Mouse (Mus musculus) CH12.LX (cell line): ENCODE results near the gene Ccar1. TPM values are rescaled to one million over a fixed set of nuclear protein-coding genes. Genes with fewer than 3 reads are reported as not detected.

Source experiments
- DNase-seq: peaks from one replicate; pipeline ENCODE4 v3.0.0-alpha.2; 2013; ENCODE audit errors: extremely low read depth
- H3K27ac ChIP-seq: 2 replicates; pipeline ENCODE4 v1.5.1; 2012; ENCODE audit warnings: low read depth, mild to moderate bottlenecking, control low read depth, moderate library complexity; ENCODE audit not compliant: insufficient read depth
- H3K27me3 ChIP-seq: replicated peaks from 2 replicates; pipeline ENCODE3; 2012; ENCODE audit warnings: inconsistent platforms
- H3K36me3 ChIP-seq, 2 experiments: replicated peaks in 1 of 2; 2 replicates each; pipeline versions ENCODE3 to v1.6.1; 2012; ENCODE audit warnings: inconsistent platforms in 1 of 2, low read length in 1 of 2, mild to moderate bottlenecking in 1 of 2, mixed read lengths in 1 of 2, moderate library complexity in 1 of 2; ENCODE audit not compliant: control insufficient read depth in 1 of 2, insufficient read depth in 1 of 2
- H3K4me1 ChIP-seq, 2 experiments: 2 replicates each; pipeline ENCODE4 v1.6.1; 2012; ENCODE audit warnings: inconsistent platforms in 1 of 2, moderate library complexity in 1 of 2; ENCODE audit not compliant: insufficient read depth in 2 of 2, control insufficient read depth in 1 of 2
- H3K4me2 ChIP-seq: 2 replicates; pipeline ENCODE4 v1.6.1; 2012; ENCODE audit warnings: low read depth, mild to moderate bottlenecking, control low read depth; ENCODE audit not compliant: poor library complexity, insufficient read depth, severe bottlenecking
- H3K4me3 ChIP-seq, 3 experiments: fragments of 150-350 bp in 1 of 3; sonication (generic) in 1 of 3; replicated peaks in 1 of 3; 2 replicates each; pipeline versions ENCODE3 to v1.5.1; 2011 to 2012; ENCODE audit warnings: low read depth in 2 of 3, low read length in 2 of 3, mild to moderate bottlenecking in 2 of 3, moderate library complexity in 2 of 3, control low read depth in 1 of 3, improper control_type of control experiment in 1 of 3, inconsistent platforms in 1 of 3, mixed read lengths in 1 of 3; ENCODE audit not compliant: poor library complexity in 1 of 3
- H3K79me2 ChIP-seq: replicated peaks from 2 replicates; pipeline ENCODE4 v1.6.1; 2012; ENCODE audit warnings: mild to moderate bottlenecking, moderate library complexity; ENCODE audit not compliant: control insufficient read depth, poor library complexity, insufficient read depth, severe bottlenecking; ENCODE audit errors: extremely low read depth
- H3K9ac ChIP-seq: 2 replicates; pipeline ENCODE4 v1.6.1; 2012; ENCODE audit warnings: low read depth, mild to moderate bottlenecking, control low read depth, moderate library complexity; ENCODE audit not compliant: insufficient read depth
- H3K9me3 ChIP-seq: replicated peaks from 2 replicates; pipeline ENCODE3; 2012; ENCODE audit warnings: low read length, inconsistent platforms, mixed read lengths
- BHLHE40 ChIP-seq: IDR thresholded peaks from 2 replicates; pipeline ENCODE4 v1.6.1; 2011; ENCODE audit warnings: mild to moderate bottlenecking, low read depth, low read length, improper control_type of control experiment
- CHD1 ChIP-seq: IDR thresholded peaks from 2 replicates; pipeline ENCODE4 v1.6.1; 2012; ENCODE audit warnings: low read depth, low read length, improper control_type of control experiment, inconsistent platforms
- CHD2 ChIP-seq: IDR thresholded peaks from 2 replicates; pipeline ENCODE4 v1.6.1; 2011; ENCODE audit warnings: low read length, improper control_type of control experiment
- CTCF ChIP-seq, 2 experiments: IDR thresholded peaks in 1 of 2; conservative IDR thresholded peaks in 1 of 2; 2 replicates each; pipeline ENCODE4 v1.5.1; 2011 to 2012; ENCODE audit warnings: low read depth in 2 of 2, low read length in 2 of 2, improper control_type of control experiment in 1 of 2, inconsistent platforms in 1 of 2, mild to moderate bottlenecking in 1 of 2, moderate library complexity in 1 of 2
- E2F4 ChIP-seq: IDR thresholded peaks from 2 replicates; pipeline ENCODE4 v1.6.1; 2011; ENCODE audit warnings: low read depth, low read length, improper control_type of control experiment; ENCODE audit not compliant: insufficient replicate concordance
- ELF1 ChIP-seq: IDR thresholded peaks from 2 replicates; pipeline ENCODE4 v1.6.1; 2014; ENCODE audit warnings: low read depth, mild to moderate bottlenecking, inconsistent platforms, low read length, improper control_type of control experiment
- EP300 ChIP-seq: IDR thresholded peaks from 2 replicates; pipeline ENCODE4 v1.6.1; 2011; ENCODE audit warnings: low read length, improper control_type of control experiment
- ETS1 ChIP-seq: conservative IDR thresholded peaks from 2 replicates; pipeline ENCODE4 v1.6.1; 2012; ENCODE audit warnings: low read depth, mild to moderate bottlenecking, inconsistent platforms, low read length, improper control_type of control experiment, moderate library complexity
- GABPA ChIP-seq: IDR thresholded peaks from 2 replicates; pipeline ENCODE4 v1.6.1; 2012; ENCODE audit warnings: low read depth, low read length, improper control_type of control experiment, inconsistent platforms; ENCODE audit not compliant: insufficient replicate concordance
- HCFC1 ChIP-seq: IDR thresholded peaks from 2 replicates; pipeline ENCODE4 v1.6.1; 2012; ENCODE audit warnings: low read depth, mild to moderate bottlenecking, inconsistent platforms, low read length, improper control_type of control experiment
- IRF4 ChIP-seq: IDR thresholded peaks from 2 replicates; pipeline ENCODE4 v1.6.1; 2014; ENCODE audit warnings: low read depth, mild to moderate bottlenecking, inconsistent platforms, low read length, improper control_type of control experiment
- JUN ChIP-seq: IDR thresholded peaks from 2 replicates; pipeline ENCODE4 v1.6.1; 2011; ENCODE audit warnings: low read depth, mild to moderate bottlenecking, low read length, improper control_type of control experiment, moderate library complexity; ENCODE audit not compliant: insufficient read depth
- JUND ChIP-seq: conservative IDR thresholded peaks from 2 replicates; pipeline ENCODE4 v1.6.1; 2011; ENCODE audit warnings: low read depth, low read length, improper control_type of control experiment
- KAT2A ChIP-seq: IDR thresholded peaks from 2 replicates; pipeline ENCODE4 v1.6.1; 2012; ENCODE audit warnings: low read length, improper control_type of control experiment, inconsistent platforms; ENCODE audit not compliant: insufficient replicate concordance
- MAFK ChIP-seq: IDR thresholded peaks from 2 replicates; pipeline ENCODE4 v1.6.1; 2011; ENCODE audit warnings: low read length, improper control_type of control experiment; ENCODE audit not compliant: insufficient replicate concordance
- MAX ChIP-seq: IDR thresholded peaks from 2 replicates; pipeline ENCODE4 v1.6.1; 2011; ENCODE audit warnings: low read length, improper control_type of control experiment
- MAZ ChIP-seq: IDR thresholded peaks from 2 replicates; pipeline ENCODE4 v1.6.1; 2012; ENCODE audit warnings: low read depth, mild to moderate bottlenecking, inconsistent platforms, low read length, improper control_type of control experiment, moderate library complexity
- MEF2A ChIP-seq: IDR thresholded peaks from 2 replicates; pipeline ENCODE4 v1.6.1; 2014; ENCODE audit warnings: low read depth, mild to moderate bottlenecking, inconsistent platforms, low read length, improper control_type of control experiment, borderline replicate concordance
- MXI1 ChIP-seq: IDR thresholded peaks from 2 replicates; pipeline ENCODE4 v1.6.1; 2011; ENCODE audit warnings: mild to moderate bottlenecking, low read depth, low read length, improper control_type of control experiment
- MYC ChIP-seq: IDR thresholded peaks from 2 replicates; pipeline ENCODE4 v1.6.1; 2011; ENCODE audit warnings: low read depth, mild to moderate bottlenecking, improper control_type of control experiment, low read length
- NELFE ChIP-seq: IDR thresholded peaks from 2 replicates; pipeline ENCODE4 v1.6.1; 2011; ENCODE audit warnings: low read depth, low read length, improper control_type of control experiment
- NRF1 ChIP-seq: IDR thresholded peaks from 2 replicates; pipeline ENCODE4 v1.6.1; 2014; ENCODE audit warnings: low read depth, mild to moderate bottlenecking, inconsistent platforms, low read length, improper control_type of control experiment, moderate library complexity
- PAX5 ChIP-seq: IDR thresholded peaks from 2 replicates; pipeline ENCODE4 v1.6.1; 2012; ENCODE audit warnings: low read length, inconsistent platforms, mixed read lengths
- POLR2A ChIP-seq: IDR thresholded peaks from 2 replicates; pipeline ENCODE4 v1.6.1; 2011; ENCODE audit warnings: low read depth, mild to moderate bottlenecking, improper control_type of control experiment, low read length
- POLR2AphosphoS2 ChIP-seq: IDR thresholded peaks from 2 replicates; pipeline ENCODE4 v1.6.1; 2011; ENCODE audit warnings: low read depth, low read length, improper control_type of control experiment
- RAD21 ChIP-seq: IDR thresholded peaks from 2 replicates; pipeline ENCODE4 v1.6.1; 2011; ENCODE audit warnings: low read depth, mild to moderate bottlenecking, low read length, improper control_type of control experiment, moderate library complexity
- RCOR1 ChIP-seq: conservative IDR thresholded peaks from 2 replicates; pipeline ENCODE4 v1.6.1; 2012; ENCODE audit warnings: low read depth, mild to moderate bottlenecking, inconsistent platforms, low read length, improper control_type of control experiment
- SIN3A ChIP-seq: IDR thresholded peaks from 2 replicates; pipeline ENCODE4 v1.6.1; 2012; ENCODE audit warnings: low read length, improper control_type of control experiment, inconsistent platforms
- SMC3 ChIP-seq: IDR thresholded peaks from 2 replicates; pipeline ENCODE4 v1.6.1; 2011; ENCODE audit warnings: low read depth, low read length, improper control_type of control experiment
- TBP ChIP-seq: conservative IDR thresholded peaks from 2 replicates; pipeline ENCODE4 v1.6.1; 2011; ENCODE audit warnings: low read depth, low read length, improper control_type of control experiment
- TCF12 ChIP-seq: IDR thresholded peaks from 2 replicates; pipeline ENCODE4 v1.6.1; 2014; ENCODE audit warnings: low read depth, mild to moderate bottlenecking, inconsistent platforms, low read length, improper control_type of control experiment
- UBTF ChIP-seq: IDR thresholded peaks from 2 replicates; pipeline ENCODE4 v1.6.1; 2012; ENCODE audit warnings: low read depth, mild to moderate bottlenecking, inconsistent platforms, low read length, improper control_type of control experiment, moderate library complexity
- USF1 ChIP-seq: IDR thresholded peaks from 2 replicates; pipeline ENCODE4 v1.6.1; 2014; ENCODE audit warnings: low read depth, mild to moderate bottlenecking, inconsistent platforms, low read length, improper control_type of control experiment
- USF2 ChIP-seq: conservative IDR thresholded peaks from 2 replicates; pipeline ENCODE4 v1.6.1; 2011; ENCODE audit warnings: low read depth, low read length, improper control_type of control experiment
- ZC3H11A ChIP-seq: IDR thresholded peaks from 2 replicates; pipeline ENCODE4 v1.6.1; 2012; ENCODE audit warnings: low read depth, mild to moderate bottlenecking, inconsistent platforms, low read length, improper control_type of control experiment
- ZKSCAN1 ChIP-seq: IDR thresholded peaks from 2 replicates; pipeline ENCODE4 v1.6.1; 2012; ENCODE audit warnings: low read depth, inconsistent platforms, low read length, improper control_type of control experiment, borderline replicate concordance
- ZMIZ1 ChIP-seq: IDR thresholded peaks from 2 replicates; pipeline ENCODE4 v1.6.1; 2012; ENCODE audit warnings: low read depth, mild to moderate bottlenecking, inconsistent platforms, low read length, improper control_type of control experiment
- ZNF384 ChIP-seq: IDR thresholded peaks from 2 replicates; pipeline ENCODE4 v1.6.1; 2012; ENCODE audit warnings: low read depth, low read length, improper control_type of control experiment, inconsistent platforms
- dilution Hi-C: fragments of 300-500 bp; cut with MboI; formaldehyde crosslinking; loops from 2 replicates; pipeline ENCODE4 v1.14.3; 2020; ENCODE audit warnings: low sequenced_read_pairs; ENCODE audit not compliant: extremely low pct_unique_long_range_greater_than_20kb, extremely low pct_ligation_motif_present
- in situ Hi-C: fragments of 300-500 bp; cut with MboI; formaldehyde crosslinking; loops from 3 replicates; pipeline ENCODE4 v1.14.3; 2019; ENCODE audit warnings: low sequenced_read_pairs, low pct_ligation_motif_present, low pct_unique_long_range_greater_than_20kb, mixed read lengths
- polyA plus RNA-seq: library from polyadenylated mRNA; unstranded; fragments of >175 nt; gene quantifications from 2 replicates; pipeline ENCODE4 v1.2.1, GENCODE M21; 2012; ENCODE audit warnings: low read depth; ENCODE audit not compliant: insufficient read length
- total RNA-seq, 2 experiments: library from RNA; depleted of rRNA; stranded (reverse); fragments of 300-350 nt in 1 of 2; fragments of >200 nt in 1 of 2; gene quantifications; 2 replicates each; pipeline ENCODE4 v1.2.3; 2012 to 2014

Gene Ccar1
- total RNA-seq (2012; rRNA removed) = 41.5 and 57.0 TPM in 2 replicates
- total RNA-seq (2014; rRNA removed) = 43.1 and 48.4 TPM in 2 replicates
- 125 and 134 TPM in 2 replicates for polyA plus RNA-seq

GRCm38 (mm10) chr10:62792177-62793090 lies at the start of gene Ccar1:
Ccar1 (minus strand) TSS chr10:62792286.
- Histone ChIP-seq H3K9ac (peak within 1 kb of the TSS; percentile 83), H3K36me3 (peaks cover 17 to 30% of the 10 kb centered on the region in 2 experiments), H3K4me3 (peak within 1 kb of the TSS; percentile 82 to 95 (median 93)), H3K9me3 (no peaks in the 10 kb centered on the region), H3K4me1 (peaks cover 0 to 29% of the 10 kb centered on the region in 2 experiments; a peak in 2 of 4 replicates), H3K79me2 (peaks cover 35% of the 10 kb centered on the region), H3K27me3 (no peaks in the 10 kb centered on the region), H3K4me2 (peak within 1 kb of the TSS; percentile 73), H3K27ac (peak within 1 kb of the TSS; percentile 77)
- TF ChIP-seq RAD21 (no peak), NRF1 (peak; percentile 98), ZC3H11A (no peak), CTCF (conservative IDR thresholded peaks at IDR 0.05 in 1 of 2, IDR thresholded peaks at IDR 0.05 in 1 of 2; ENCODE audit: low read depth in 2 of 2, low read length in 2 of 2) (no peak; a peak in 1 of 4 replicates), SIN3A (no peak), POLR2AphosphoS2 (no peak), CHD2 (no peak), MAZ (no peak), ETS1 (no peak), GABPA (no peak), USF2 (peak; percentile 92), TBP (peak; percentile 97), EP300 (no peak), HCFC1 (no peak), IRF4 (peak; percentile 79; the same call in 1 of the 2 replicates), ELF1 (peak; percentile 84; the same call in 1 of the 2 replicates), KAT2A (no peak), ZNF384 (peak; percentile 42), NELFE (peak; percentile 86), MAFK (peak; percentile 59; the same call in 1 of the 2 replicates), CHD1 (peak; percentile 78), E2F4 (no peak), BHLHE40 (peak; percentile 59), UBTF (no peak), USF1 (peak; percentile 93), MYC (peak; percentile 81), JUN (no peak), TCF12 (peak; percentile 56), MAX (peak; percentile 99), ZKSCAN1 (no peak), MEF2A (no peak), RCOR1 (no peak), MXI1 (no peak), ZMIZ1 (peak; percentile 66; the same call in 1 of the 2 replicates), POLR2A (peak; percentile 85), JUND (no peak), PAX5 (no peak), SMC3 (no peak)
- peak; percentile 97 for DNase-seq
- in situ Hi-C loops (no loop called here), dilution Hi-C loops (no loop called here)
